Mouse (Mus musculus) spleen, adult 2 months (tissue): ENCODE measurements around the gene Sae1.

ENCODE experiments used
- CTCF ChIP-seq: fragments of 200-500 bp; IDR thresholded peaks from 2 replicates; pipeline ENCODE4 v1.5.1; 2011; ENCODE audit warnings: mild to moderate bottlenecking, inconsistent platforms; ENCODE audit not compliant: insufficient read depth, insufficient read length, insufficient replicate concordance; ENCODE audit errors: extremely low read depth
- POLR2A ChIP-seq: fragments of 200-500 bp; IDR thresholded peaks from 2 replicates; pipeline ENCODE4 v1.6.1; 2011; ENCODE audit warnings: low read depth, low read length, inconsistent platforms

DNA sequence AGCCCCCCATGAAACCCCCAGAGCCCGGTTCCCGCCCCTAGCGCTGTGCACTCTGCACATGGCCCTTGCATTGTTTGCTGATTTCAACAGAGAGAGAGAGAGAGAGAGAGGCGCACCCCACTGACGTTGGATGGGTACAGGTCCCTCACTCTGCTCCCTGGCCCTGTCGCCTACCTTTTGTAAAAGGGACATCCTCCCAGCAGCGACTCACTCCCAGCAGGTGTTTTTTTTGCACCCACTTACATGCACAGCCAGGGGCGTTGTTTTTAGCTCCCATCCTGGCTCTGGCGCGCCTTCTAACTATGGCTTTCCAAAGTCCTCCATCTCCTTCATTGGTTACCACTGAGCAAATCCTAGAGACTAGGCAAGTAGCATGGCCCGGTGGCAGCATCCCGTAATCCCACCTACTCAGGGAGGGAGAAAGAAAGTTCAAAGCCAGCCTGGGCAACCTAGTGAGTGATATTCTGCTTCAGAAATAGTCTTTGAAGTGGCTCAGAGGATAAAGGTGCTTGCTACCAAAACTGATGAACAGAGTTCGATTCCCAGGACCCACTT lies 73.3 kb downstream of the Sae1 start:
- TF ChIP-seq CTCF (no peak), POLR2A (no peak)
